Mouse (Mus musculus): ENCODE measurements around the gene Slc6a13. TPM values are rescaled to one million over a fixed set of nuclear protein-coding genes. Genes with fewer than 3 reads are reported as not detected.

The Slc6a13 gene
- polyA plus RNA-seq, 1 experiment = 0.54 TPM

DNA sequence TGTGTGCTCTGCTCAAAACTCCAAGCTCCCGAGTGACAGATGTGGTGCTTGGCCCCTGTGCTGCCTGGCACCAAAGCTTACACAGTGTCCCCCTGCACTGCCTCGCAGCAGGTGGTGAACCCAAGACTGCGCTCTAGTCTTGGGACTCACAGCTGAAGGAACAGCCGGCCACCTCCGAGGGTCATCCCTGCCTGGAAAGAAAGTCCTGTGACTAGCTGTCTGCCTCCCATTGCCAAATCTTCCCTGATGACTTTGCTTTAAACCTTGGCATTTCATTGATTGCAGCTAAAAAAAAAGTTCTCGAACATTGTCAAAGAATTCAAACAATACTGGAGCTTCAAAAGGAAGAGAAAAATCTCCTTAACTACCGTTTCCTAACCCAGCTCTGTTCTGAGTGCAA is 710 bp upstream of the Slc6a13 start:
- no peak overlapping the region for H3K9ac ChIP-seq (ENCODE audit: low read depth, poor library complexity, severe bottlenecking)
- no peaks in the 10 kb centered on the region for H3K4me1 ChIP-seq (ENCODE audit: control insufficient read depth, insufficient read depth, low read length)
- TF ChIP-seq POLR2A (IDR thresholded peaks at IDR 0.05; ENCODE audit: insufficient read depth, low read length) (no peak), EP300 (IDR thresholded peaks at IDR 0.05; ENCODE audit: insufficient read depth, low read depth, low read length) (no peak), CTCF (IDR thresholded peaks at IDR 0.05; ENCODE audit: low read depth, low read length) (no peak)
- no peaks in the 10 kb centered on the region for H3K36me3 ChIP-seq (ENCODE audit: control insufficient read depth, insufficient read depth, low read length, poor library complexity, severe bottlenecking)
- H3K9me3 ChIP-seq (replicated peaks; ENCODE audit: control insufficient read depth, insufficient read depth, low read length, poor library complexity, severe bottlenecking) = no peaks in the 10 kb centered on the region
- H3K27me3 ChIP-seq (ENCODE audit: control insufficient read depth, insufficient read depth, low read length, poor library complexity, severe bottlenecking) = no peaks in the 10 kb centered on the region
- no peak overlapping the region for H3K27ac ChIP-seq (ENCODE audit: insufficient read depth, low read length)
- no peak overlapping the region for H3K4me3 ChIP-seq (ENCODE audit: low read depth, low read length)

DNA sequence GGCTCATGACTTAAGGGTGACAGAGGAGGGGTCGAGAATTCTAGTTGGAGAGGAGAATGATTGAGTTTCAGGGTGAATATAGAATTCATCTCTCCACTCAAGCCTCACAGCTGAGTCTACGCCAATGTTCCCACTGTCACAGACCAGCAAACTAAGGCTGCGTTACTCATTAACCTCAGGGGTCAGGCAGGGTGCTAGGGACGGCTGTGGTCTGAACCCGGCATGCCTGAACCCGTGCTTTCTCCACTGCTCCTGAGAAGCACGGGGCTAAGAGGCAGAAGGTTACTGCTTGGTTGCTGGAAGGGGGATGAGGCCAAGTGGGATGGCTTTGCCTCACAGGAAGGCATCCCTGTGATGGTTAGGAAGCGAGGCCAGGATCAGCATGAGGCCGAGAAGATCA is 477 bp downstream of the Slc6a13 start:
- H3K27me3 ChIP-seq (ENCODE audit: control insufficient read depth, insufficient read depth, low read length, poor library complexity, severe bottlenecking) = no peaks in the 10 kb centered on the region
- no peak overlapping the region for H3K9ac ChIP-seq (ENCODE audit: low read depth, poor library complexity, severe bottlenecking)
- no peak overlapping the region for H3K27ac ChIP-seq (ENCODE audit: insufficient read depth, low read length)
- TF ChIP-seq POLR2A (IDR thresholded peaks at IDR 0.05; ENCODE audit: insufficient read depth, low read length) = no peak
- no peak for TF ChIP-seq CTCF (IDR thresholded peaks at IDR 0.05; ENCODE audit: low read depth, low read length)
- TF ChIP-seq EP300 (IDR thresholded peaks at IDR 0.05; ENCODE audit: insufficient read depth, low read depth, low read length) = no peak
- no peaks in the 10 kb centered on the region for H3K9me3 ChIP-seq (replicated peaks; ENCODE audit: control insufficient read depth, insufficient read depth, low read length, poor library complexity, severe bottlenecking)
- no peak overlapping the region for H3K4me3 ChIP-seq (ENCODE audit: low read depth, low read length)
- H3K36me3 ChIP-seq (ENCODE audit: control insufficient read depth, insufficient read depth, low read length, poor library complexity, severe bottlenecking) = no peaks in the 10 kb centered on the region
- no peaks in the 10 kb centered on the region for H3K4me1 ChIP-seq (ENCODE audit: control insufficient read depth, insufficient read depth, low read length)

DNA sequence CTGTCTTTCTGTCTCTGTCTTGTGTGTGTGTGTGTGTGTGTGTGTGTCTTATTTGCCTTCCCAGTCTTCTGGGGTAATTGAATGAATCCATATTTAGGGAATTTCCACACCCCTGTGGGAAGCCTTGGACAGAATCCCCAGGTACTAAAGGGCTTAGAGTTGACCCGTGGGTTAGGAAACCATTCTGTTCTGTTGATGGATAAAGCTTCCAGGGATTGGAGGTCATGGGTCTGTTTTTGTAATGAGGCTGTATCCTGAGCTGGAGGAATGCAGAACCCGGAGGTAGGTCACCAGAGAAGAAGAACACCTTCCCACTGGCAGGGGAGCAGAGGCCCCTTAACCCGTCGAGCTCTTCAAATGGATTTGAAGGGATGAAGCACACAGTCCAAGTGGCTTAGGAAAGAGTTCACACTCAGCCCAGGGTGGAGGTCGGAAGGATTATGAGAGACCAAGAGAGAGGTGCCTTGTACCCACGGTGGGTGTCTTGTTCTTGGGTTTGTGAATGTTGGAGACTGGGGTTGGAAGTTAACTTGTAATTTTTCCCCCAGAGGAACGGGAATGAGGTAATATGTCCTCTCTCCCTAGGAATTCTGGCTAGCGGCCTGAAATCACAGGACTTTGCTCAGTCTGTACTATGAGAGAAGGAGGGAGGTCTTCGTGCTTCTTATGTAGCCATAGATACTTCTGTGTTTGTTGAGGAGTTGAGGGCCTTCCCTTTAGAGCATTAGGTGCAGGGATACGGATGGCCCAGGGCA is 3.6 kb downstream of the Slc6a13 start:
- Histone ChIP-seq H3K9me3 (replicated peaks; ENCODE audit: control insufficient read depth, insufficient read depth, low read length, poor library complexity, severe bottlenecking) (no peaks in the 10 kb centered on the region), H3K9ac (ENCODE audit: low read depth, poor library complexity, severe bottlenecking) (no peak overlapping the region), H3K4me1 (ENCODE audit: control insufficient read depth, insufficient read depth, low read length) (no peaks in the 10 kb centered on the region), H3K36me3 (ENCODE audit: control insufficient read depth, insufficient read depth, low read length, poor library complexity, severe bottlenecking) (no peaks in the 10 kb centered on the region), H3K4me3 (ENCODE audit: low read depth, low read length) (no peak overlapping the region), H3K27me3 (ENCODE audit: control insufficient read depth, insufficient read depth, low read length, poor library complexity, severe bottlenecking) (no peaks in the 10 kb centered on the region), H3K27ac (ENCODE audit: insufficient read depth, low read length) (no peak overlapping the region)
- TF ChIP-seq POLR2A (IDR thresholded peaks at IDR 0.05; ENCODE audit: insufficient read depth, low read length) = no peak
- TF ChIP-seq CTCF (IDR thresholded peaks at IDR 0.05; ENCODE audit: low read depth, low read length) = no peak
- no peak for TF ChIP-seq EP300 (IDR thresholded peaks at IDR 0.05; ENCODE audit: insufficient read depth, low read depth, low read length)

DNA sequence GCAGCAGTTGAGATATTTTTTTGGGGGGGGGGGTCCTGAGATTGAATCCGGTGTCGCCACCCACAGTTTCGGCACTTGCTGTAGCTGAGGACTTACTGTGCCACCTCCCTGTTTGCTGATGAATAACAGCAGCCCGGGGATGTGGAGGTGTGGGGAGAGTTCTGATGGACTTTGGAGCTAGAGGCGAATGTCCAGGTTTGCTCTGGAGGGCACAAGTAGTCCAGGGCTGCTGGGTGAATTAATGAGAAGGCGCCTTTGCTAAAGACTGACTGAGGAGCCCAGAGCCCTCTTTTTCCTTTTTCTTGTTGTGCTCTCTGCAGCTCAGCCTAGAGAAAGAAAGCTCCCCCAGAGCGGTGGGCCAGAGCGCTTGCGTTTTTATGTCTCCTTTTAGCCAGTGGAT is 4.6 kb downstream of the Slc6a13 start:
- no peaks in the 10 kb centered on the region for H3K9me3 ChIP-seq (replicated peaks; ENCODE audit: control insufficient read depth, insufficient read depth, low read length, poor library complexity, severe bottlenecking)
- no peak overlapping the region for H3K4me3 ChIP-seq (ENCODE audit: low read depth, low read length)
- H3K9ac ChIP-seq (ENCODE audit: low read depth, poor library complexity, severe bottlenecking) = no peak overlapping the region
- no peaks in the 10 kb centered on the region for H3K36me3 ChIP-seq (ENCODE audit: control insufficient read depth, insufficient read depth, low read length, poor library complexity, severe bottlenecking)
- TF ChIP-seq POLR2A (IDR thresholded peaks at IDR 0.05; ENCODE audit: insufficient read depth, low read length) (no peak), EP300 (IDR thresholded peaks at IDR 0.05; ENCODE audit: insufficient read depth, low read depth, low read length) (no peak), CTCF (IDR thresholded peaks at IDR 0.05; ENCODE audit: low read depth, low read length) (no peak)
- H3K27me3 ChIP-seq (ENCODE audit: control insufficient read depth, insufficient read depth, low read length, poor library complexity, severe bottlenecking) = no peaks in the 10 kb centered on the region
- no peak overlapping the region for H3K27ac ChIP-seq (ENCODE audit: insufficient read depth, low read length)
- no peaks in the 10 kb centered on the region for H3K4me1 ChIP-seq (ENCODE audit: control insufficient read depth, insufficient read depth, low read length)

DNA sequence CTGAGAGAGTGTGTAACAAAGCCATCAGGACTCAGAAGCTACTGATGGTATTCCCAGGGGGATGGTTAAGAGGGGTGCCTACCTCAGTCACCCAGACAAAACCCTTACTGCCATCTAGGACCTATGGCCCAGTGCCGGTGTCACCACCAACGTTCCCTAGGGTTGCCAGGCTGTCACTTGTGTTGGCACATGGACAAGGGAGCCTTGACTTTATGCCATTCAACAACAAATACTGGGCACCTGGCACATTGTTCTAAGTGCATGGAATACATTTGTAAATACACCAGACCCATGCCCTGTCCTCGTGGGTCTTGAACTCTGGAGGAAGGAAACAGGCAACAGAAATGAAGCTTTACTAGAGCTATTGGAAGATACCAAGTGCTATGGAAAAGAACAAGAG is 5.5 kb downstream of the Slc6a13 start:
- H3K4me3 ChIP-seq (ENCODE audit: low read depth, low read length) = no peak overlapping the region
- no peaks in the 10 kb centered on the region for H3K9me3 ChIP-seq (replicated peaks; ENCODE audit: control insufficient read depth, insufficient read depth, low read length, poor library complexity, severe bottlenecking)
- H3K36me3 ChIP-seq (ENCODE audit: control insufficient read depth, insufficient read depth, low read length, poor library complexity, severe bottlenecking) = no peaks in the 10 kb centered on the region
- H3K4me1 ChIP-seq (ENCODE audit: control insufficient read depth, insufficient read depth, low read length) = no peaks in the 10 kb centered on the region
- no peaks in the 10 kb centered on the region for H3K27me3 ChIP-seq (ENCODE audit: control insufficient read depth, insufficient read depth, low read length, poor library complexity, severe bottlenecking)
- H3K9ac ChIP-seq (ENCODE audit: low read depth, poor library complexity, severe bottlenecking) = no peak overlapping the region
- TF ChIP-seq CTCF (IDR thresholded peaks at IDR 0.05; ENCODE audit: low read depth, low read length) (no peak), EP300 (IDR thresholded peaks at IDR 0.05; ENCODE audit: insufficient read depth, low read depth, low read length) (no peak)
- H3K27ac ChIP-seq (ENCODE audit: insufficient read depth, low read length) = no peak overlapping the region

DNA sequence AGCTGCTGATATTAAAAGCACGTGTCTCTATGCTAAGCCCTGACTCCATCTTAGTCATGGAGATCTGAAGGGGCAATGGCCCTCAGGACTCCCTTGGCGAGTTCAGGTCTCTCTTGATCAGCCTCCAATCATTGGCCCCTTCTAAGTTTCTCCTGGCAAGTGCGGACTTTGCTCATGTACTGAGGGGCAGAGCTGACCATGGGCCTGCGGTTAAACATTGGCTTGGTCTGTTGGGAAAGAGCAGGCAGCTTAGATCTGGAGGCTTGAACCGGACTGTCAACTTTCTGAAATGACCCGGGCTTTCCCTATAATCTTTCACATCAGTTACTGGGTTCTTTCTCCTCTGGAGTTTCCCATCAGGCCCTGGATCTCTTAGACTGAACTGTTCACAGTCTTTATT is 11.0 kb downstream of the Slc6a13 start:
- H3K27ac ChIP-seq (ENCODE audit: insufficient read depth, low read length) = no peak overlapping the region
- H3K36me3 ChIP-seq (ENCODE audit: control insufficient read depth, insufficient read depth, low read length, poor library complexity, severe bottlenecking) = no peaks in the 10 kb centered on the region
- no peaks in the 10 kb centered on the region for H3K4me1 ChIP-seq (ENCODE audit: control insufficient read depth, insufficient read depth, low read length)
- no peaks in the 10 kb centered on the region for H3K9me3 ChIP-seq (replicated peaks; ENCODE audit: control insufficient read depth, insufficient read depth, low read length, poor library complexity, severe bottlenecking)
- TF ChIP-seq POLR2A (IDR thresholded peaks at IDR 0.05; ENCODE audit: insufficient read depth, low read length) (no peak), CTCF (IDR thresholded peaks at IDR 0.05; ENCODE audit: low read depth, low read length) (no peak), EP300 (IDR thresholded peaks at IDR 0.05; ENCODE audit: insufficient read depth, low read depth, low read length) (no peak)
- no peak overlapping the region for H3K9ac ChIP-seq (ENCODE audit: low read depth, poor library complexity, severe bottlenecking)
- no peaks in the 10 kb centered on the region for H3K27me3 ChIP-seq (ENCODE audit: control insufficient read depth, insufficient read depth, low read length, poor library complexity, severe bottlenecking)
- H3K4me3 ChIP-seq (ENCODE audit: low read depth, low read length) = no peak overlapping the region

Measured in ES-Bruce4 (cell line).